Comparison of ENCODE assay signal across 27 mouse cellular contexts in the genomic region with DNA sequence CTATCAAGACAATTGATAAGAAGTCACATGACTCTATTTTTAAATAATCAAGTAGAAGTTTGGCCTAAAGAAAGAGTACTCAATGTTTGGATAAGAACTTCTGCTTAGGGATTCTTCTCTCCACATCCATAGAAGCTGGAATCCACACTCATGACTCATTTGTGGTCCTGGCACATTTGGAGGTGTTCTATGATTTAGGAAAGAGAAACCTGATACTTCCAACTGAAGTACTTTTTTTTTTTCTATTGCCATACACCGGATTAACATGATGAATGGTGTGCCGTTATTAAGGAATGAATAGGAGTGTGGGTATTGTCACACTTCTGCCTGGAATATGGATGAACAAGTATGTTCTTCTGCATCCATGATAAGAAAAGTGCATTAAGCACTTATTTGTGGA.
"Had no signal": no experiment of that assay in that cellular context is flagged by ENCODE, and none has a peak within 500 bp of the region (broad histone marks: within the 10 kb centered on the region; RNA-seq: fewer than 3 reads in every experiment).

No protein-coding gene starts in this region.

- H3K27ac ChIP-seq: gastrocnemius, adult 2 months; heart, embryonic 10.5 days; hindbrain, embryonic 10.5 days; hindbrain, embryonic 12.5 days; hindbrain, embryonic 15.5 days; hindbrain, postnatal 0 days; kidney, embryonic 15.5 days; kidney, postnatal 0 days; limb, embryonic 12.5 days; liver, embryonic 13.5 days had no signal

- H3K9me3 ChIP-seq: heart, embryonic 10.5 days; heart, embryonic 12.5 days; hindbrain, embryonic 10.5 days; hindbrain, embryonic 12.5 days; hindbrain, embryonic 15.5 days; kidney, embryonic 15.5 days; limb, embryonic 12.5 days; liver, embryonic 13.5 days had no signal

- DNase-seq: gastrocnemius, adult 2 months; gastrocnemius, postnatal 10 days; gastrocnemius, postnatal 25 days; heart, adult 18-20 months; heart, postnatal 10 days; heart, postnatal 4 days; kidney, adult 11 months; kidney, adult 2 months; kidney, adult 9 months; kidney, postnatal 14 days; kidney, postnatal 36 days; layer of hippocampus, adult 9-11 months; layer of hippocampus, postnatal 36 days; left cerebral cortex, postnatal 4 days; liver; liver, embryonic 13.5 days had no signal

- ATAC-seq: hindbrain, postnatal 0 days; intestine, embryonic 16.5 days had no signal

- H3K4me3 ChIP-seq: gastrocnemius, adult 2 months; heart, embryonic 10.5 days; heart, embryonic 12.5 days; hindbrain, embryonic 10.5 days; hindbrain, embryonic 12.5 days; hindbrain, embryonic 15.5 days; kidney, embryonic 15.5 days; limb, embryonic 12.5 days; liver, embryonic 13.5 days had no signal

- H3K4me1 ChIP-seq: heart, embryonic 10.5 days; heart, embryonic 12.5 days; hindbrain, embryonic 10.5 days; hindbrain, embryonic 12.5 days; hindbrain, embryonic 15.5 days; kidney, embryonic 15.5 days; limb, embryonic 12.5 days; liver, embryonic 13.5 days had no signal

- H3K9ac ChIP-seq: heart, embryonic 12.5 days; hindbrain, embryonic 12.5 days; hindbrain, embryonic 15.5 days; kidney, embryonic 15.5 days; limb, embryonic 12.5 days; liver, embryonic 13.5 days had no signal

- H3K27me3 ChIP-seq: heart, embryonic 12.5 days; hindbrain, embryonic 12.5 days; hindbrain, embryonic 15.5 days; kidney, embryonic 15.5 days; limb, embryonic 12.5 days; liver, embryonic 13.5 days had no signal

- H3K4me2 ChIP-seq: heart, embryonic 12.5 days; hindbrain, embryonic 12.5 days; hindbrain, embryonic 15.5 days; kidney, embryonic 15.5 days; limb, embryonic 12.5 days; liver, embryonic 11.5 days; liver, embryonic 13.5 days had no signal

- H3K36me3 ChIP-seq: heart, embryonic 10.5 days; heart, embryonic 12.5 days; hindbrain, embryonic 10.5 days; hindbrain, embryonic 12.5 days; hindbrain, embryonic 15.5 days; kidney, embryonic 15.5 days; limb, embryonic 12.5 days; liver, embryonic 13.5 days had no signal
